In genomic region chr13:95974106-95974505, GRCm38 (mm10) we compare ENCODE assay signal across 14 mouse cellular contexts.
"Had no signal": no experiment of that assay in that cellular context is flagged by ENCODE, and none has a peak within 500 bp of the region (broad histone marks: within the 10 kb centered on the region; RNA-seq: fewer than 3 reads in every experiment).

No protein-coding gene starts in this region.

- H3K27ac ChIP-seq: heart, adult 2 months; heart, embryonic 13.5 days; heart, embryonic 15.5 days; hindbrain, embryonic 13.5 days; hindbrain, embryonic 15.5 days; hindbrain, postnatal 0 days; intestine, embryonic 15.5 days; layer of hippocampus, adult 2 months; left cerebral cortex, adult 2 months; limb, embryonic 10.5 days; limb, embryonic 12.5 days; liver, embryonic 13.5 days had no signal

- H3K9me3 ChIP-seq: heart, embryonic 13.5 days; heart, embryonic 15.5 days; hindbrain, embryonic 13.5 days; hindbrain, embryonic 15.5 days; intestine, embryonic 15.5 days; limb, embryonic 10.5 days; limb, embryonic 12.5 days; liver, embryonic 13.5 days had no signal

- H3K27me3 ChIP-seq: heart, embryonic 15.5 days; hindbrain, embryonic 13.5 days; hindbrain, embryonic 15.5 days; intestine, embryonic 15.5 days had no signal

- H3K4me1 ChIP-seq: heart, embryonic 13.5 days; heart, embryonic 15.5 days; hindbrain, embryonic 13.5 days; hindbrain, embryonic 15.5 days; intestine, embryonic 15.5 days; limb, embryonic 10.5 days; limb, embryonic 12.5 days; liver, embryonic 13.5 days had no signal

- H3K36me3 ChIP-seq: heart, embryonic 13.5 days; heart, embryonic 15.5 days; hindbrain, embryonic 15.5 days; intestine, embryonic 15.5 days; limb, embryonic 10.5 days; limb, embryonic 12.5 days; liver, embryonic 13.5 days had no signal

- H3K9ac ChIP-seq: heart, embryonic 13.5 days; heart, embryonic 15.5 days; hindbrain, embryonic 13.5 days; hindbrain, embryonic 15.5 days; intestine, embryonic 15.5 days; limb, embryonic 12.5 days; liver, embryonic 13.5 days had no signal

- H3K4me2 ChIP-seq: heart, embryonic 11.5 days; heart, embryonic 13.5 days; heart, embryonic 15.5 days; hindbrain, embryonic 13.5 days; hindbrain, embryonic 15.5 days; intestine, embryonic 15.5 days; limb, embryonic 12.5 days; liver, embryonic 11.5 days; liver, embryonic 13.5 days had no signal

- H3K4me3 ChIP-seq: heart, adult 2 months; heart, embryonic 13.5 days; heart, embryonic 15.5 days; hindbrain, embryonic 13.5 days; hindbrain, embryonic 15.5 days; intestine, embryonic 15.5 days; layer of hippocampus, adult 2 months; left cerebral cortex, adult 2 months; limb, embryonic 10.5 days; limb, embryonic 12.5 days; liver, embryonic 13.5 days had no signal
